ENCODE assay signal across 8 mouse cellular contexts in genomic region chr4:120974711-120975427, GRCm38 (mm10). TPM values are rescaled to one million over a fixed set of nuclear protein-coding genes. Genes with fewer than 3 reads are reported as not detected.
DNase-seq lines count a peak whose midpoint lies in the region; ATAC-seq and TF ChIP-seq lines count a peak whose summit lies in the region.
"Had no signal": no experiment of that assay in that cellular context is flagged by ENCODE, and none has a peak within 500 bp of the region (broad histone marks: within the 10 kb centered on the region; RNA-seq: fewer than 3 reads in every experiment).

No protein-coding gene starts in this region.

- H3K27ac ChIP-seq in liver, embryonic 15.5 days (replicated peaks): peak overlapping the region; percentile 70
- H3K27ac ChIP-seq in embryonic facial prominence, embryonic 10.5 days (replicated peaks): no peak overlapping the region
- H3K27ac ChIP-seq: limb, embryonic 12.5 days had no signal

- no peak overlapping the region for H3K4me3 ChIP-seq in lung, adult 2 months (replicated peaks; ENCODE audit: extremely low read depth, low read depth, low read length)
- no peak overlapping the region for H3K4me3 ChIP-seq in liver, embryonic 15.5 days (replicated peaks)
- H3K4me3 ChIP-seq in embryonic facial prominence, embryonic 10.5 days: no peak overlapping the region
- H3K4me3 ChIP-seq: limb, embryonic 12.5 days had no signal

- H3K36me3 ChIP-seq in liver, embryonic 15.5 days (replicated peaks): peaks cover 71% of the 10 kb centered on the region
- peaks cover 46% of the 10 kb centered on the region for H3K36me3 ChIP-seq in embryonic facial prominence, embryonic 10.5 days (replicated peaks)

- WGBS in lung, adult 2 months: 63% methylated on average over 11 of the region's 11 CpGs
- WGBS in liver, embryonic 15.5 days (ENCODE audit: insufficient replicate concordance): 68% methylated on average over 11 of the region's 11 CpGs
- WGBS in embryonic facial prominence, embryonic 10.5 days: 83% methylated on average over 11 of the region's 11 CpGs

- no peak overlapping the region for H3K9ac ChIP-seq in liver, embryonic 15.5 days
- H3K9ac ChIP-seq: limb, embryonic 12.5 days had no signal

- DNase-seq in lung, adult 18-20 months: peak; percentile 33 to 50
- DNase-seq in lung, adult 2 months: no peak
- peak; percentile 53 for DNase-seq in cerebellum, adult 8-10 months
- peak; percentile 44 to 52 for DNase-seq in thymus, postnatal 36 days
- DNase-seq in embryonic facial prominence, embryonic 10.5 days (ENCODE audit: low spot score): no peak
- DNase-seq in gastrocnemius, postnatal 36 days: no peak

- no peaks in the 10 kb centered on the region for H3K9me3 ChIP-seq in liver, embryonic 15.5 days (replicated peaks)
- no peaks in the 10 kb centered on the region for H3K9me3 ChIP-seq in embryonic facial prominence, embryonic 10.5 days
- H3K9me3 ChIP-seq: limb, embryonic 12.5 days had no signal

- no peak for TF ChIP-seq POLR2A in lung, adult 2 months (IDR thresholded peaks at IDR 0.05; ENCODE audit: borderline replicate concordance, extremely low read depth, low read depth, low read length)

- intact Hi-C loops in gastrocnemius, postnatal 36 days (cut with DNase I): no loop called here

- no peaks in the 10 kb centered on the region for H3K27me3 ChIP-seq in liver, embryonic 15.5 days
- no peaks in the 10 kb centered on the region for H3K27me3 ChIP-seq in embryonic facial prominence, embryonic 10.5 days (replicated peaks; ENCODE audit: low read depth, poor library complexity, severe bottlenecking)
- H3K27me3 ChIP-seq: limb, embryonic 12.5 days had no signal

- no peak overlapping the region for H3K4me2 ChIP-seq in liver, embryonic 15.5 days
- H3K4me2 ChIP-seq: limb, embryonic 12.5 days had no signal

- peak; percentile 89 for ATAC-seq in liver, embryonic 15.5 days (ENCODE audit: insufficient read depth)

- H3K4me1 ChIP-seq in lung, adult 2 months (ENCODE audit: control insufficient read depth, insufficient read depth, low read length): peaks cover 7% of the 10 kb centered on the region
- 0 out of 2 replicates have a peak, but pooled peaks cover 4% of the 10 kb centered on the region for H3K4me1 ChIP-seq in liver, embryonic 15.5 days (replicated peaks)
- H3K4me1 ChIP-seq in embryonic facial prominence, embryonic 10.5 days: no peaks in the 10 kb centered on the region
- H3K4me1 ChIP-seq: limb, embryonic 12.5 days had no signal

- TF ChIP-seq CTCF in lung, adult 2 months (IDR thresholded peaks at IDR 0.05; ENCODE audit: insufficient read depth, low read length): no peak

RNA-seq across cellular contexts. Expression of gene Zfp69, which starts 23.4 kb away (rescaled TPM):
- 3.5 and 4.3 TPM in 2 replicates for polyA plus RNA-seq in lung, adult 2 months (2012; rRNA removed)
- polyA plus RNA-seq in liver, embryonic 15.5 days (2015; fragmentation: Nextera tagmentation; extraction: Ambion mirVana): 1.6 and 1.7 TPM in 2 replicates
- polyA plus RNA-seq in embryonic facial prominence, embryonic 10.5 days (2016; fragmentation: Nextera tagmentation; extraction: Ambion mirVana): 11.0 and 11.8 TPM in 2 replicates
- under 1 TPM; 0.48 to 0.59 TPM for total RNA-seq in gastrocnemius, postnatal 36 days (2021)

RNA-seq across cellular contexts. Expression of gene Smap2, which starts 42.2 kb away (rescaled TPM):
- 17.6 and 24.9 TPM in 2 replicates for polyA plus RNA-seq in lung, adult 2 months (2012; rRNA removed)
- 15.9 and 17.6 TPM in 2 replicates for polyA plus RNA-seq in liver, embryonic 15.5 days (2015; fragmentation: Nextera tagmentation; extraction: Ambion mirVana)
- polyA plus RNA-seq in embryonic facial prominence, embryonic 10.5 days (2016; fragmentation: Nextera tagmentation; extraction: Ambion mirVana): 14.0 and 14.3 TPM in 2 replicates
- 10 to 100 TPM; 13.7 to 14.4 TPM for total RNA-seq in gastrocnemius, postnatal 36 days (2021)

RNA-seq across cellular contexts. Expression of gene Exo5, which starts 50.1 kb away (rescaled TPM):
- 3.3 and 5.4 TPM in 2 replicates for polyA plus RNA-seq in lung, adult 2 months (2012; rRNA removed)
- polyA plus RNA-seq in liver, embryonic 15.5 days (2015; fragmentation: Nextera tagmentation; extraction: Ambion mirVana): 6.2 and 7.0 TPM in 2 replicates
- polyA plus RNA-seq in embryonic facial prominence, embryonic 10.5 days (2016; fragmentation: Nextera tagmentation; extraction: Ambion mirVana): 36.0 and 41.5 TPM in 2 replicates
- 1 to 10 TPM; 1.4 TPM for total RNA-seq in gastrocnemius, postnatal 36 days (2021)

Comparison
In these comparisons a context has a peak if more than half of its experiments do, and no peak if none do; other contexts are left out.
1. DNase-seq: peak in lung, adult 18-20 months (2 of 2), cerebellum, adult 8-10 months (single experiment) and thymus, postnatal 36 days (2 of 2); none in lung, adult 2 months (single experiment), embryonic facial prominence, embryonic 10.5 days (single experiment) and gastrocnemius, postnatal 36 days (0 of 2).